Mouse (Mus musculus) myocyte (in vitro differentiated cells): ENCODE measurements around the gene Sh3pxd2b. TPM values are rescaled to one million over a fixed set of nuclear protein-coding genes. Genes with fewer than 3 reads are reported as not detected.

ENCODE experiments used
- H3K27me3 ChIP-seq: one replicate; pipeline ENCODE4 v1.6.1; 2011; ENCODE audit not compliant: control insufficient read depth, insufficient read depth, insufficient read length
- H3K36me3 ChIP-seq: one replicate; pipeline ENCODE4 v1.6.1; 2011; ENCODE audit not compliant: control insufficient read depth, insufficient read depth
- H3K4me2 ChIP-seq: one replicate; pipeline ENCODE4 v1.6.1; 2011; ENCODE audit warnings: low read depth, control low read depth
- H3K4me3 ChIP-seq: one replicate; pipeline ENCODE4 v1.5.1; 2011; ENCODE audit warnings: mild to moderate bottlenecking, control low read depth, moderate library complexity
- H3K79me2 ChIP-seq: one replicate; pipeline ENCODE4 v1.6.1; 2011; ENCODE audit not compliant: control insufficient read depth, insufficient read depth
- H3ac ChIP-seq: one replicate; pipeline ENCODE4 v1.6.1; 2011; ENCODE audit not compliant: control insufficient read depth, insufficient read length
- CEBPB ChIP-seq: IDR thresholded peaks from 2 replicates; pipeline ENCODE4 v1.6.1; 2011; ENCODE audit warnings: mild to moderate bottlenecking, moderate library complexity; ENCODE audit not compliant: poor library complexity, insufficient read depth, severe bottlenecking
- E2F4 ChIP-seq: IDR thresholded peaks from one replicate; pipeline ENCODE4 v1.6.1; 2011; ENCODE audit warnings: mild to moderate bottlenecking, control low read depth, moderate library complexity; ENCODE audit not compliant: insufficient read depth
- MAX ChIP-seq: IDR thresholded peaks from one replicate; pipeline ENCODE4 v1.6.1; 2011; ENCODE audit warnings: low read depth, mild to moderate bottlenecking, control low read depth
- MYOD1 ChIP-seq, 3 experiments: IDR thresholded peaks; one replicate each; pipeline ENCODE4 v1.6.1; 2011; ENCODE audit warnings: control low read depth in 2 of 3, low read depth in 2 of 3, mild to moderate bottlenecking in 2 of 3, moderate library complexity in 1 of 3; ENCODE audit not compliant: insufficient read length in 2 of 3, control insufficient read depth in 1 of 3
- MYOG ChIP-seq, 3 experiments: IDR thresholded peaks; one replicate each; pipeline ENCODE4 v1.6.1; 2011; ENCODE audit warnings: control low read depth in 2 of 3, low read depth in 2 of 3, mild to moderate bottlenecking in 2 of 3; ENCODE audit not compliant: insufficient read length in 2 of 3, control insufficient read depth in 1 of 3, insufficient read depth in 1 of 3
- POLR2A ChIP-seq: IDR thresholded peaks from one replicate; pipeline ENCODE4 v1.6.1; 2011; ENCODE audit warnings: low read depth, mild to moderate bottlenecking, control low read depth, moderate library complexity; ENCODE audit not compliant: insufficient read length
- POLR2AphosphoS2 ChIP-seq: IDR thresholded peaks from one replicate; pipeline ENCODE4 v1.6.1; 2011; ENCODE audit warnings: low read depth, control low read depth; ENCODE audit not compliant: insufficient read length
- REST ChIP-seq: IDR thresholded peaks from one replicate; pipeline ENCODE4 v1.6.1; 2011; ENCODE audit warnings: mild to moderate bottlenecking, control low read depth, moderate library complexity; ENCODE audit not compliant: insufficient read depth, insufficient read length
- SRF ChIP-seq: IDR thresholded peaks from one replicate; pipeline ENCODE4 v1.6.1; 2011; ENCODE audit warnings: low read depth; ENCODE audit not compliant: control insufficient read depth, insufficient read length
- TCF12 ChIP-seq: IDR thresholded peaks from one replicate; pipeline ENCODE4 v1.6.1; 2011; ENCODE audit warnings: mild to moderate bottlenecking, control low read depth; ENCODE audit not compliant: poor library complexity, insufficient read depth, severe bottlenecking
- TCF3 ChIP-seq: IDR thresholded peaks from one replicate; pipeline ENCODE4 v1.6.1; 2011; ENCODE audit warnings: low read depth, control low read depth; ENCODE audit not compliant: insufficient read length
- USF1 ChIP-seq: IDR thresholded peaks from one replicate; pipeline ENCODE4 v1.6.1; 2011; ENCODE audit warnings: low read depth, mild to moderate bottlenecking, control low read depth, moderate library complexity
- polyA plus RNA-seq: library from polyadenylated mRNA; unstranded; fragments of >200 nt; fragmentation: generic; extraction: Trizol; gene quantifications from one replicate; pipeline ENCODE4 v1.2.1, GENCODE M21; 2012; ENCODE audit warnings: missing spikeins

The Sh3pxd2b gene
- polyA plus RNA-seq, 1 experiment = 22.3 TPM

GRCm38 (mm10) chr11:32358399-32358798 is 10.8 kb downstream of the Sh3pxd2b start:
- H3K79me2 ChIP-seq = peaks cover 72% of the 10 kb centered on the region
- no peaks in the 10 kb centered on the region for H3K27me3 ChIP-seq
- H3K36me3 ChIP-seq = no peaks in the 10 kb centered on the region
- peak overlapping the region; percentile 60 for H3K4me2 ChIP-seq
- no peak overlapping the region for H3K4me3 ChIP-seq
- TF ChIP-seq MYOG (IDR thresholded peaks at IDR 0.05; ENCODE audit: control insufficient read depth in 1 of 3, insufficient read depth in 1 of 3, insufficient read length in 2 of 3, low read depth in 2 of 3) (no peak), MAX (no peak), TCF3 (no peak), TCF12 (no peak), POLR2A (no peak), SRF (no peak), CEBPB (no peak), USF1 (no peak), POLR2AphosphoS2 (no peak), REST (no peak), E2F4 (no peak), MYOD1 (IDR thresholded peaks at IDR 0.05; ENCODE audit: control insufficient read depth in 1 of 3, insufficient read length in 2 of 3, low read depth in 2 of 3) (no peak)
- no peak overlapping the region for H3ac ChIP-seq

- Histone ChIP-seq H3K36me3 (no peaks in the 10 kb centered on the region), H3ac (no peak overlapping the region), H3K4me2 (peak overlapping the region; percentile 59), H3K27me3 (no peaks in the 10 kb centered on the region), H3K79me2 (peaks cover 72% of the 10 kb centered on the region), H3K4me3 (no peak overlapping the region)
- TF ChIP-seq TCF12 (no peak), E2F4 (no peak), SRF (peak; percentile 36), REST (no peak), CEBPB (no peak)
Observed at GRCm38 (mm10) chr11:32359566-32359965, 11.9 kb downstream of the Sh3pxd2b start.

- Histone ChIP-seq H3K36me3 (peaks cover 4% of the 10 kb centered on the region), H3K4me3 (no peak overlapping the region), H3K27me3 (no peaks in the 10 kb centered on the region), H3K4me2 (no peak overlapping the region), H3ac (no peak overlapping the region), H3K79me2 (peaks cover 73% of the 10 kb centered on the region)
- TF ChIP-seq REST (no peak), POLR2A (no peak), E2F4 (no peak), CEBPB (no peak), TCF3 (no peak), TCF12 (no peak), POLR2AphosphoS2 (no peak), MYOG (IDR thresholded peaks at IDR 0.05; ENCODE audit: control insufficient read depth in 1 of 3, insufficient read depth in 1 of 3, insufficient read length in 2 of 3, low read depth in 2 of 3) (no peak), MAX (no peak), MYOD1 (IDR thresholded peaks at IDR 0.05; ENCODE audit: control insufficient read depth in 1 of 3, insufficient read length in 2 of 3, low read depth in 2 of 3) (no peak), USF1 (no peak), SRF (no peak)
Observed at GRCm38 (mm10) chr11:32361774-32362173, 14.2 kb downstream of the Sh3pxd2b start.

GRCm38 (mm10) chr11:32363188-32363587 is 15.6 kb downstream of the Sh3pxd2b start:
- H3K79me2 ChIP-seq = peaks cover 77% of the 10 kb centered on the region

GRCm38 (mm10) chr11:32363610-32364220 is 16.1 kb downstream of the Sh3pxd2b start:
- no peaks in the 10 kb centered on the region for H3K27me3 ChIP-seq
- H3ac ChIP-seq = no peak overlapping the region
- H3K4me2 ChIP-seq = peak overlapping the region; percentile 22
- TF ChIP-seq MAX (no peak), USF1 (no peak), SRF (no peak), MYOG (IDR thresholded peaks at IDR 0.05; ENCODE audit: control insufficient read depth in 1 of 3, insufficient read depth in 1 of 3, insufficient read length in 2 of 3, low read depth in 2 of 3) (no peak), MYOD1 (IDR thresholded peaks at IDR 0.05; ENCODE audit: control insufficient read depth in 1 of 3, insufficient read length in 2 of 3, low read depth in 2 of 3) (no peak), POLR2A (no peak), TCF12 (no peak), TCF3 (no peak), POLR2AphosphoS2 (no peak)
- peaks cover 83% of the 10 kb centered on the region for H3K79me2 ChIP-seq
- H3K36me3 ChIP-seq = peaks cover 4% of the 10 kb centered on the region
- H3K4me3 ChIP-seq = no peak overlapping the region

More at GRCm38 (mm10) chr11:32363188-32363587, 15.6 kb downstream of the Sh3pxd2b start:
- Histone ChIP-seq H3K4me3 (no peak overlapping the region), H3K36me3 (peaks cover 4% of the 10 kb centered on the region), H3K4me2 (peak overlapping the region; percentile 22), H3K27me3 (no peaks in the 10 kb centered on the region), H3ac (no peak overlapping the region)
- no peak for TF ChIP-seq CEBPB
- TF ChIP-seq MYOG (IDR thresholded peaks at IDR 0.05; ENCODE audit: control insufficient read depth in 1 of 3, insufficient read depth in 1 of 3, insufficient read length in 2 of 3, low read depth in 2 of 3) = no peak
- peak; percentile 48 for TF ChIP-seq USF1
